Mouse (Mus musculus) lung, embryonic 15.5 days (tissue): ENCODE results near the gene Itprip. TPM values are rescaled to one million over a fixed set of nuclear protein-coding genes. Genes with fewer than 3 reads are reported as not detected.

ENCODE experiments used
- ATAC-seq: fragments of 200-750 bp; cut with Nextera tagmentation; 2 replicates; pipeline ENCODE4 v1.8.0; 2017; ENCODE audit warnings: moderate number of reproducible peaks, borderline replicate concordance; ENCODE audit not compliant: low FRiP score, low TSS enrichment; ENCODE audit errors: extremely low read depth
- H3K27ac ChIP-seq: fragments of 300-500 bp; sonication (generic); 2 replicates; pipeline ENCODE4 v1.5.1; 2015; ENCODE audit warnings: moderate library complexity, mild to moderate bottlenecking, inconsistent platforms
- H3K27me3 ChIP-seq: fragments of 300-500 bp; sonication (generic); 2 replicates; pipeline ENCODE4 v1.6.1; 2015; ENCODE audit warnings: inconsistent platforms
- H3K36me3 ChIP-seq: fragments of 300-500 bp; sonication (generic); 2 replicates; pipeline ENCODE4 v1.6.1; 2015; ENCODE audit warnings: inconsistent platforms
- H3K4me1 ChIP-seq: fragments of 300-500 bp; sonication (generic); 2 replicates; pipeline ENCODE4 v1.6.1; 2015; ENCODE audit warnings: inconsistent platforms
- H3K4me2 ChIP-seq: fragments of 300-500 bp; sonication (generic); 2 replicates; pipeline ENCODE4 v1.6.1; 2015; ENCODE audit warnings: inconsistent platforms, mild to moderate bottlenecking, moderate library complexity
- H3K4me3 ChIP-seq: fragments of 300-500 bp; sonication (generic); 2 replicates; pipeline ENCODE4 v1.5.1; 2015; ENCODE audit warnings: mild to moderate bottlenecking, inconsistent platforms
- H3K9ac ChIP-seq: fragments of 300-500 bp; sonication (generic); 2 replicates; pipeline ENCODE4 v1.6.1; 2015; ENCODE audit warnings: inconsistent platforms
- H3K9me3 ChIP-seq: fragments of 300-500 bp; sonication (generic); 2 replicates; pipeline ENCODE4 v1.6.1; 2016; ENCODE audit warnings: inconsistent platforms
- WGBS: fragments of 180-500 bp; shearing (Covaris S2); methylation state at CpG from one replicate; pipeline ENCODE4 v1.1.7; 2015; 5-methylcytosine and 5-hydroxymethylcytosine counted together
- polyA plus RNA-seq: library from polyadenylated mRNA; unstranded; fragments of >200 nt; fragmentation: Nextera tagmentation; extraction: Ambion mirVana; gene quantifications from 2 replicates; pipeline ENCODE4 v1.2.1, GENCODE M21; 2015

Gene Itprip
- polyA plus RNA-seq, 1 experiment from 2014 or later, result 17.0 TPM

DNA sequence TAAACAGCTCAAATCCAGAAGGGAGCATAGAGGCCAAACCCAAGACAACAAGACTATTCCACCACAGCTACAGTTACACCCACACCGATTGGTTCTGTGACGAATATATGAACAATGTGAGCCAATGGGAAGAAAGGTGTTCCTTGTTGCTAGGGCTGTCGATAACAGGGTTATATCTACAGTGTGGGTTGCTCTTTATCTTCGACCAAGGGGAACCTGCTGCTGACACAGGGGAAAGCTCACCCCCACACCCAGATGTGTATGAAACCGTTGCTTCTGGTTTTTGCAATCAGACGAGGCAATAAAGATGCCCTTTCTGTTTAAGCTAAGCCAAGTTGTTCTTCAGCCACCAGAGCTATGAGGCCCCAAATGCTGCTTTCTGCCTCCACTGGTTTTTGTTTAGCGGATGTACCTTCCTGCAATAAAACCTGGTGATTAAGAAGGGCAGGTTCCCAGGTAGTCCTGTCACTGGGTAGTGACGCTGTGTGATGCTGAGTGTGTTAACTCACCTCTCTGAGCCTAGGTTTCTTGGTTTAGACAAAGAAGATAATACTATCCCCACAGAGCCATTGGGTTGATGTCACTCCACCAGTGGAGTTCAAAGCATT is 20.5 kb downstream of the Itprip start:
- H3K4me1 ChIP-seq, result peaks cover 27% of the 10 kb centered on the region
- no peak overlapping the region for H3K9ac ChIP-seq
- WGBS, result 84% methylated on average over 8 of the region's 8 CpGs
- H3K36me3 ChIP-seq, result peaks cover 36% of the 10 kb centered on the region
- H3K4me2 ChIP-seq, result no peak overlapping the region
- H3K4me3 ChIP-seq, result no peak overlapping the region
- no peaks in the 10 kb centered on the region for H3K27me3 ChIP-seq
- ATAC-seq, result no peak
- H3K27ac ChIP-seq, result no peak overlapping the region
- no peaks in the 10 kb centered on the region for H3K9me3 ChIP-seq

DNA sequence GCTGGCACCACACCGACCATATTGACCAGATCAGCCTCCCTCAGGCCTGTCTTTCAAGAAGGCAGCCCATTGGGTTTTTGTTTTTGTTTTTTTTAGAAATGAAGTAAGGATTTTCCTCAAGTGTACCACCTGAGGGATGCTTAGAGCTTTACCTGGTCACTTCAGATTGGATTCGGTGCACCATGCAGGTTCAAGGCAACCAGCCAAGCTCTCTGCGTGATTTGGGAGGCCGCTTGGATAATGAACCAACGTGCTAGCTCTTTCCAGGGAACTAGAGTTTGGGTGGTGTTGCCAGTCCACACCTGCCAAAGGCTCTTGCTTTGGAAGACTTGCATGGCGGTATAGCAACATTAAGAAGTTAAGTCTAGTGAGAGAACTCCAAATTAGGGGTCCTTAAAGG is 26.0 kb downstream of the Itprip start:
- WGBS, result 94% methylated on average over 6 of the region's 6 CpGs
- Histone ChIP-seq H3K36me3 (peaks cover 36% of the 10 kb centered on the region), H3K27me3 (no peaks in the 10 kb centered on the region), H3K9ac (no peak overlapping the region), H3K4me1 (peaks cover 31% of the 10 kb centered on the region), H3K4me2 (no peak overlapping the region), H3K4me3 (no peak overlapping the region), H3K27ac (no peak overlapping the region), H3K9me3 (no peaks in the 10 kb centered on the region)
- no peak for ATAC-seq

DNA sequence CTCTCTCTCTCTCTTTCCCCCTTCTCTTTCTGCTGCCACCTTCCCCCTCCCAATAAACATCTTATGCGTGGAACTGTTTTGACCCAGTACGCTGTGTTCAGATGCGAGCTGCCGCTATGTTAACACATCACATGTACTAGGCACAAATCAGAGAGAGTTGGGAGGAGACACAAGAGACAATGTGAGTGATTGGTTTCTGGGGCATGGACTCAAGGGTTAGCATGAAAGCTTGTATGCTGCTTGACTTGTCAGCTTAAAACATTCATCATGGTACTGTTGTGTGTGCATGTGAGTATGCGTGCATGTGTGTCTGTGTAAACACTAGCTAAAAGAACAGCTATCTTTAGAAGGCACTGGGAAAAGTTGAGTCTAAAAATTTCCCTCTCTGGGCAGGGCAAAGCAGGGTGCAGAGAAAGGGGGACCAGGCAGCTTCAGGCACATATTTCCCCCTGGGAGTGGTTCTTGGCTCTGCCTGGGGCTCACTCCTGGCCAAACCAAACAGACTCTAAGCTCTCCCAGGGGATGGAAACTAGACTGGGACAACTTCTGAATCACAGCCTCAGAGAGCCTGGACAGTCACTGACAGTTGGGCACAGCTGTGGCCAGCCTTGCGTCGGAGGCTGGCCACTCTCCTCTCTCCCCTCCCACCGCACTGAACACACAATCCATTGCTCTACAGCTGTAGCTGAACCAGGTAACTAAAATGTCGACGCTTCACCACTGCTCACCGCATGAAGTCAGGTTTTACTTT is 27.4 kb downstream of the Itprip start:
- H3K27me3 ChIP-seq, result no peaks in the 10 kb centered on the region
- peak overlapping the region; percentile 84 for H3K27ac ChIP-seq
- H3K9ac ChIP-seq, result no peak overlapping the region
- no peak overlapping the region; the same call in 1 of the 2 replicates for H3K4me2 ChIP-seq
- no peaks in the 10 kb centered on the region for H3K9me3 ChIP-seq
- 44% methylated on average over 11 of the region's 11 CpGs for WGBS
- ATAC-seq, result peak; percentile 78; the same call in 1 of the 2 replicates
- peaks cover 36% of the 10 kb centered on the region for H3K4me1 ChIP-seq
- no peak overlapping the region for H3K4me3 ChIP-seq
- peaks cover 24% of the 10 kb centered on the region for H3K36me3 ChIP-seq

DNA sequence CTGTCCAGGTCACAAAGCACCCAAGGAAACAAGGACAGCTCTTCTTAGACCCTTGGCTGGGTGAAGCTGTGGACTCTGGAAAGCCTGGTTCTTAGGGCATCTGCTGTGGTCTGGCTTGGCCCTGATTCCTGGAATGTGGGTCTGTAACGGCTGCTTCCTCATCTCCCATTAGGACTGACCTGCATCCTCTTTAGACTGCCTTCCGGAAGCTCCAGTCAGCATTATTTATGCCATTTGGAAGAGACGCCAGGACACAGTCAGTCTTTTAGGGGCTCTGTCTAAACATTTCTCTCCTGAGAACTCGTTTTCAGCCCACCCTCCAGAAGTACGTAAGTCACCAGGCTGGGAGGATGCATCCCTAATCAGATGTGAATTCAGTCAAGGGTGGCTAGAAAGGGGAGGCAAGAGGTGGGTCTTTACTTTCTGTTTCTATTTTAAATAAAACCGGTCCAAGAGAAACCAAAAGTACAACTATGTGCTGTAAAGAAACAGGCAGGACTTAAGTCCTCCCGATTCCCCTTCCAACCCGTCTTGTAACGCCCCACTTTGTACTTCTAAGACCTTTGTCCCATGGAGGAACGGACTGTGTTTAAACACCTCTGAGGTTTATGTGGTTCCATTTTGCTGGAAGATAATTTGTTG is 28.5 kb downstream of the Itprip start:
- H3K27me3 ChIP-seq, result no peaks in the 10 kb centered on the region
- no peak for ATAC-seq
- 32% methylated on average over 10 of the region's 10 CpGs for WGBS
- H3K9me3 ChIP-seq, result no peaks in the 10 kb centered on the region
- H3K36me3 ChIP-seq, result peaks cover 13% of the 10 kb centered on the region
- peaks cover 47% of the 10 kb centered on the region for H3K4me1 ChIP-seq
- peak overlapping the region; percentile 10; the same call in 1 of the 2 replicates for H3K9ac ChIP-seq
- peak overlapping the region; percentile 84 for H3K27ac ChIP-seq
- H3K4me2 ChIP-seq, result peak overlapping the region; percentile 33
- 0 out of 2 replicates have a peak overlapping the region, but pooled peaks have one; percentile 11 for H3K4me3 ChIP-seq

DNA sequence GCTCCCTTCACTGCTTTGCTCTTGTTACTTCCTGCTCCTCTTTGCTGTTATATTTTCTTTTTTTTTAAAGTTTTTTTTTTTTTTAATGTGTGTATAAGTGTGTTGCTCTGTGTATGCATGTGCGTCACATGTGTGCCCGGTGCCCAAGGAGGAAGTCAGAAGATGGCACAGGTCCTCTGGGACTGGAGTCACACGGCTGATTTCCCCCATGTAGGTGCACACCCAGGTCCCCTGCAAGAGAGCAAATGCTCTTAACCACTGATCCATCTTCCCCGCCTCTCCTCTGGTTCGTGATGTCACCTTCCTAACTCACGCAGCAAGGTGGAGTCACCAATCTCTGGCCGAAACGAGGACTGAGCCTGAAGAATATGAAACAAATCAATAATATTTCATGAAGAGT is 31.1 kb downstream of the Itprip start:
- Histone ChIP-seq H3K4me1 (peaks cover 65% of the 10 kb centered on the region), H3K4me3 (no peak overlapping the region), H3K27me3 (no peaks in the 10 kb centered on the region), H3K36me3 (no peaks in the 10 kb centered on the region), H3K9ac (no peak overlapping the region), H3K27ac (no peak overlapping the region), H3K4me2 (no peak overlapping the region), H3K9me3 (no peaks in the 10 kb centered on the region)
- no peak for ATAC-seq
- 89% methylated on average over 8 of the region's 8 CpGs for whole genome bisulfite sequencing

DNA sequence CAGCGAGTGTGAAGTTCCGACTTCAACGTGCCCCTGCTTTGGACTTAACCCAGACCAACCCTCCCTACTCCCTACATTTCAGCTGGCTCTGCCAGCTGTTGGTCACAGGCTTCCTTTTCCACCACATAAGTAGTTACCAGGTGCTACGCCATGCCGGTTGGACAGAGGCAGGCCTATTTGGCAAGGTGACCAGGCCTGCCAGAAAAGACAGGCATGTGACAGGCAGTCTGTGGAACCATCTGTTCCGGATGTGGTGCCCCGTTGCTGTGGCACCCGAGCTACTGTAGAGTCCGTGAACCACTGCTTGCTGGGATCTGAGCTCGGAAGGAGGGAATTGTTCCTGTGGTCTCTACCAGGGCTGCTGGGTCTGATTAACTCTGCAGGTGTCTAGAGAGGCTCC is 31.7 kb downstream of the Itprip start:
- Histone ChIP-seq H3K36me3 (no peaks in the 10 kb centered on the region), H3K9ac (no peak overlapping the region), H3K4me2 (no peak overlapping the region), H3K4me1 (peaks cover 65% of the 10 kb centered on the region), H3K9me3 (no peaks in the 10 kb centered on the region), H3K27ac (no peak overlapping the region), H3K4me3 (no peak overlapping the region), H3K27me3 (no peaks in the 10 kb centered on the region)
- ATAC-seq, result no peak
- 76% methylated on average over 10 of the region's 10 CpGs for WGBS

DNA sequence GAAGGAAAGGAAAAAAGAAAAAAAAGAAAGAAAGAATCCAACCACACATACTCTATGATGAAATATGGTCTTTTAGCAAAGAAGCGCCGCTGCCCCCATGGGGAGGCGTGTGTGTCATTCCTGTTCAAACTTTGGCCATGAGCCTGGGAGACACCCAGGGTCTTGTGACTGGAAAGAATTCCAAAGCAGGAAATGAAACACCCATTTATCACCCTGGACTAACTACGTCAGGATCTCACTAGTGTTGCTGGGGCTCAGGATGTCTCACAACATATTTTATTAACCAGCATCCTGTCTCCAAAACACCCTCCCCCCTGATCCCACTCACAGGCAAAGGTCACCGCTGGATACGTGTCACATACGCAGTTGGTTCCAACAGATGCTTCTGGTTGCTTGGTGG is 32.5 kb downstream of the Itprip start:
- 26% methylated on average over 7 of the region's 7 CpGs for WGBS
- peak; percentile 53 for ATAC-seq
- Histone ChIP-seq H3K4me1 (peaks cover 57% of the 10 kb centered on the region), H3K9me3 (no peaks in the 10 kb centered on the region), H3K4me3 (no peak overlapping the region), H3K27ac (no peak overlapping the region), H3K36me3 (no peaks in the 10 kb centered on the region), H3K9ac (no peak overlapping the region), H3K27me3 (no peaks in the 10 kb centered on the region), H3K4me2 (no peak overlapping the region)

DNA sequence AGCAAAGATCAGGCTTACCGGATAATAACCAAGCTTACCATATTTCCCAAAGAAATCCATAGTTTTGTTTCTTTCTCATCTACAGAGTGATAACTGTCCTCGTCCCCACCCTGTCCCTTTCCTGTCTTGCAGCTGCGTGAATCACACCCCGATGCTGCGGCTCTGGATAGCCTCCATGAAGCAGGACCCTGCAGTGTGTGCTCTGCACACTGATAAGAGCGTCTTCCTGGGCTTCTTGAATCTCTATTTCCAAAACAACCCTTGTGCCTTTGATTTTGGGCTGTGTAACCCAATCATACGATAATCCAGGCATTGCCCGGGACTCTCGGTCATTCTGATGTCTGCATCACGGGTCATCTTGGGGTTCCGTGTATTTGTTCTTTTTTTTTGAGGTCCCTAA is 33.2 kb downstream of the Itprip start:
- WGBS, result 60% methylated on average over 11 of the region's 11 CpGs
- Histone ChIP-seq H3K9ac (no peak overlapping the region), H3K9me3 (no peaks in the 10 kb centered on the region), H3K27me3 (no peaks in the 10 kb centered on the region), H3K36me3 (no peaks in the 10 kb centered on the region), H3K27ac (no peak overlapping the region), H3K4me1 (peaks cover 50% of the 10 kb centered on the region), H3K4me2 (no peak overlapping the region), H3K4me3 (no peak overlapping the region)
- no peak for ATAC-seq

DNA sequence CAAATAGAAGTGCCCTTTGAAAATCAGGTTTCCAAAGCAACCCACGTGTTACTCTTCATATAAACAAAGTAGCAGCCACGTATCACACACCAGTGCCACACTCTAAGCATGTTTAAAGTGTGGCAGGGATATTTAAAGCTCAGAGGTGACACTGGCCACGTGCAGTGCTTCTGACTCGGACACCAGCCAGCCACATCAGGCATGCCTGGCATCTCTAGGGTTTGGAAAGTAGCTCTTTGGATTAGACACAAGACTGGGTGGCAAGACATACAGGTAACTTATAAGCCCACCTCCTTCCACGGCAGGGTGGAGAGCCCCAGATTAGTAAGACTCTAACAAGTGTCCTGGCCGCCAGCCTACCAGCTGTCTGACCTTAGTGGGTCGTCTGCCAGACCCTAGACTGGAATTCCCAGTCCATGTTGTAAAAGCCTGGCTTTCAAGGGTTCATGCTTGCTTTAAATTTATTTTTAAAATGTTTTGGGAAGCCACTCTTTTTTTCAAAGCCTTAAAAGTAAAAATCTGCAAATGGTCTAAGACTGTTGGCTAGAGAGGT is 33.8 kb downstream of the Itprip start:
- no peaks in the 10 kb centered on the region for H3K36me3 ChIP-seq
- peaks cover 44% of the 10 kb centered on the region for H3K4me1 ChIP-seq
- WGBS, result 42% methylated on average over 7 of the region's 7 CpGs
- H3K9ac ChIP-seq, result no peak overlapping the region
- no peaks in the 10 kb centered on the region for H3K9me3 ChIP-seq
- no peak for ATAC-seq
- H3K27me3 ChIP-seq, result no peaks in the 10 kb centered on the region
- H3K4me2 ChIP-seq, result no peak overlapping the region
- no peak overlapping the region for H3K4me3 ChIP-seq
- no peak overlapping the region for H3K27ac ChIP-seq

DNA sequence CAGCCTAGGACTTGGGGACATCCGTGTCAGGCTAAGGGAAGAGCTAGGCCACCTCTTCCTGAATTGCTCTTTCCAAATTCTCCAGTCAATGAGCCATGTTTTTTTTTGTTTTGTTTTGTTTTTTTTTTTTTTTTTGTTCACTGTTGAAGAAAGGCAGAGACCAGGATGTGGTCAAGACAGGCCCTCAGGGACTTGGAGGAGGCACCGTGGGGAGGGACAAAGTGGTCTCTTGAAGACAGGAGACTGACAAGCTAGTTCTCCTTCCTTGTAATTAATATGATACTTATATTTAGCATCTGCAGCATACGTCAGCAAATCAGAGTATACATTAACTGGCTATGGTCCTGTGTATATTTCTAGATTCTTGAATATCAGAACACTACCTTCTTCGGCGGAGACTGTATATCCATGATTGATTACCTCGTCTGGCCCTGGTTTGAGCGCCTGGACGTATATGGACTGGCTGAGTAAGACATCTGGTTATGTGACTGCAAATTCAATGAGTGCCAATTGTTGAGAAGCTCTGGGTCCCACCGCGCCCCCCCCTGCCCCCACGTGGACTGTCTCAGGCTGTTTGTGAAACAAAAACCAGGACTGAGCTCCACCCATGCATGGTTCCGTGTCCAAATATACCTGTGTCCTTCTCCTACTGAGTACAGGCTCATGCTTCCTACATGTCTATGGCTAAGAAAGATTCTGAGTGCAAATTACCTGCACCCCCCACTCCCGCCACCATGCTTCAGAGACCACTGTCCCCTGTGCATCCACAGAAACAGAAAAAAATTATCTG is 34.6 kb downstream of the Itprip start:
- H3K27ac ChIP-seq, result no peak overlapping the region

DNA sequence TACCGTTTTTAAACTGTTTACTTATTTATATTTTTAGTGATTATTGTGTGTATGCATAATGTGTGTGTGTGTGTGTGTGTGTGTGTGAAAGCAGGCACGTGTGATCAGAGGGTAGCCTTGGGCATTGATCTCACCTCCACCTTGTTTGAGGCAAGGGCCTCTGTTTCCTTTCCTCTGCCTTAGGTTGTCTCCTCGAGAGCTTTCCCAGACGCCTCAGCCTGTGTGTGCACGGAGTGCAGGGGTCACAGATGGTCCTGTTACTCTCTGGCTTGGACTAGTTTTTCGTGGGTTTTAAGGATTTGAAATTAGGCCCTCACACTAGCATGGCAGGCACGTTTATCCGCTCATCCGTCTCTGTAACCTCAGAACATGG is 36.2 kb downstream of the Itprip start:
- no peak overlapping the region for H3K9ac ChIP-seq
- H3K4me2 ChIP-seq, result no peak overlapping the region
- no peaks in the 10 kb centered on the region for H3K27me3 ChIP-seq
- H3K9me3 ChIP-seq, result no peaks in the 10 kb centered on the region
- H3K4me3 ChIP-seq, result no peak overlapping the region
- ATAC-seq, result no peak
- peaks cover 38% of the 10 kb centered on the region for H3K4me1 ChIP-seq
- no peak overlapping the region for H3K27ac ChIP-seq
- 47% methylated on average over 9 of the region's 9 CpGs for WGBS
- H3K36me3 ChIP-seq, result no peaks in the 10 kb centered on the region

More for the DNA sequence above, 34.6 kb downstream of the Itprip start:
- no peak for ATAC-seq
- Histone ChIP-seq H3K4me2 (no peak overlapping the region), H3K4me3 (no peak overlapping the region), H3K27me3 (no peaks in the 10 kb centered on the region), H3K4me1 (peaks cover 38% of the 10 kb centered on the region), H3K36me3 (no peaks in the 10 kb centered on the region), H3K9me3 (no peaks in the 10 kb centered on the region), H3K9ac (no peak overlapping the region)
- 65% methylated on average over 13 of the region's 13 CpGs for WGBS
